In the genomic region with DNA sequence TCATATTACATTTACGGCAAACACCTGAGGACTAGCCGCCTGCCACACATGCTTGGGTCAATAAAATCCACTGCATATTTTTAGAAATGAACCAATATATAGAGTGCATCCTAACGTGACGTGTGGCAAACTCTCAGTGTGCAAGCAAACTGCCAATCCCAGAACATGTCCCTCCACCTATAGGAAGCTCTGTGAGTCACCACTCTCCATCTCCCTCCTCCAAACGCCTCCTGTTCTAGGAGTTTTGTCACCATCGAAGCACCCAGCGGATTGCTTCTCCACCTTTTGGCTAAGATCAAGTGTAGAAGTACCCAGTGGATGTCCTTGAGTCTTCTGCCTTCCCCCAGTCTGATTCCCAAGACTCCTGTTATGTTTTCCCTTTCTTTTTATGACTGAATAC, we compare ENCODE assay signal across 17 mouse cellular contexts.
"Had no signal": no experiment of that assay in that cellular context is flagged by ENCODE, and none has a peak within 500 bp of the region (broad histone marks: within the 10 kb centered on the region; RNA-seq: fewer than 3 reads in every experiment).

No protein-coding gene starts in this region.

- DNase-seq: left cerebral cortex, postnatal 4 days; liver; liver, embryonic 13.5 days; liver, postnatal 0 days; lung, adult 18-20 months; lung, adult 2 months; lung, embryonic 14.5 days; lung, postnatal 10 days; lung, postnatal 14 days; lung, postnatal 36 days; lung, postnatal 4 days; midbrain, embryonic 14.5 days had no signal

- ATAC-seq: liver, embryonic 12.5 days; liver, postnatal 0 days; lung, postnatal 0 days; midbrain, embryonic 13.5 days; midbrain, embryonic 15.5 days; midbrain, embryonic 16.5 days had no signal
